Mouse (Mus musculus) Patski (cell line): ENCODE measurements around the gene Agps. TPM values are rescaled to one million over a fixed set of nuclear protein-coding genes. Genes with fewer than 3 reads are reported as not detected.
"Not testable (repeated sequence)": the region's sequence is repeated elsewhere in the genome, so short reads cannot be mapped to it uniquely, and the experiment has no call there.

Experiments
- ATAC-seq: fragments of 100-300 bp; one replicate; pipeline ENCODE4 v1.8.0; 2021
- CTCF ChIA-PET: fragments of 350-600 bp; sonication (Branson Sonifier 250); formaldehyde crosslinking; loops from one replicate; lab custom pipeline; 2022; ENCODE audit warnings: inconsistent platforms; lab: Charles Lee
- POLR2A ChIA-PET: fragments of 350-600 bp; sonication (Branson Sonifier 250); formaldehyde crosslinking; loops from one replicate; lab custom pipeline; 2022; ENCODE audit warnings: antibody characterized with exemption, inconsistent platforms; lab: Charles Lee
- DNase-seq: peaks from one replicate; pipeline ENCODE4 v3.0.0-alpha.2; 2011; ENCODE audit warnings: low read depth, low spot score
- H3K27me3 ChIP-seq: fragments of 371-371 bp; one replicate; pipeline ENCODE4 v1.5.1; 2021
- CTCF ChIP-seq: fragments of 100-300 bp; IDR thresholded peaks from one replicate; pipeline ENCODE4 v1.5.1; 2021
- in situ Hi-C: fragments of 300-500 bp; cut with MboI; formaldehyde crosslinking; loops from 3 replicates; pipeline ENCODE4 v1.11.1; 2018; ENCODE audit warnings: low pct_unique_long_range_greater_than_20kb, mixed read lengths
- polyA plus RNA-seq: library from polyadenylated mRNA; unstranded; gene quantifications from one replicate; pipeline ENCODE4 v1.2.3, GENCODE M21; 2021

Agps gene
- polyA plus RNA-seq, 1 experiment from 2014 or later, result 37.0 TPM

DNA sequence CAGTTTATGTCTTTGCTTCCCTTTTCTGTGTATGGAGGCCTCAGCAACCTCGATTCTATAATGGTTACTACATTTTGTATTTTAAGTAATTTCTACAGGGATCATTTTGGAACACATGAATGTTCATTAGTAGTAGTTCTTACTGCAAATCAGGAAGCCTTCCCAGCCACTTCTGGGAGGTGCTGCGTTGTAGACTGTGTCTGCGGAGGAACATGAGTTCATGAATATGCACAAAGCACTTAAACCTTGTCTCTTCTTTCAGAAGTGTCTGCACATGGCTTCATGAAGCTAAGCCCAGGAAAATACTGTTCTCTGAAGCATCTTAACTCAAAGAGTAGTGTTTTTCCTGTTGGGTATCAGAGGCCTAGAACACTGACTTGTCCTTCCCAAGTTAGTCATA is 96.0 kb downstream of the Agps start:
- no peaks in the 10 kb centered on the region for H3K27me3 ChIP-seq
- no peak for DNase-seq
- no peak for ATAC-seq
- in situ Hi-C loops, result no loop called here
- TF ChIP-seq CTCF, result no peak
- ChIA-PET CTCF (no interaction called here), POLR2A (no interaction called here)

GRCm38 (mm10) chr2:75929141-75929540 is 97.2 kb downstream of the Agps start:
- ATAC-seq (no peak), DNase-seq (no peak)
- ChIA-PET CTCF (interaction anchor here (0.9 to 1.5 kb wide), 2 partner anchors 10 to 15 kb away, joined by 3 read pairs; no protein-coding TSS in a partner anchor), POLR2A (interaction anchor here (0.6 kb wide), 2 partner anchors 13 to 688 kb away, joined by 4 to 5 read pairs; no protein-coding TSS in a partner anchor)
- in situ Hi-C loops, result no loop called here
- H3K27me3 ChIP-seq, result no peaks in the 10 kb centered on the region
- TF ChIP-seq CTCF, result no peak

DNA sequence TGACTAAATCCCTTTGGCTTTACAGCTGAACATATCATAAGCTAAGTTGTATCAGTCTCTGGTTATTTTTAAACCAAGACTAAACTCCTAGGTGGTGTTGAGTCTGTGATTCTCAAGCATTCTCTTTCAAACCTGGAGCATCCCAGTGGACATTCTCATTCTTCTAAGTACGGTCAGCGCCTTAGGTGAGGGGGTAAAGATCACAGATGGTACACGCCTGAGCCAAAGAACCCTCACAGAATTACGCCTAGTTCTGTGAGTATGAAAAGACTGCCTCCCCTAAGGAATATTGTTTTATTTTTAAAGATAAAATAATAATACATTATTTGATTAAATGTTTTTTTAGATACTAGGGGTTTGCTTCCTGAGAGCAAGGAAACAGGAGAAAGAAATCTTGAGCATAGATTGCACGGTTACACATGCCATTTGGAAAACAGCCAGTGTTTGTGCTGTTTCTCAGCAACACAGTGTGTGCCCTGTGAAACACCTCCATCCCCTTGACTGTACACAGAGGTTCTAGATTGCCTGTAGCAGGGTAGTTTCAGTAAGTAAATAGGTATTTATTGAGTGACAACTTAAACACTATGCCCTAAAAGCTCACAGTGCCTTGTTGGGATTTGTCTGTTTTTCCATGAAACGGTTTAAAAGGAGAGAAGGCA is 97.9 kb downstream of the Agps start:
- no peak for TF ChIP-seq CTCF
- POLR2A ChIA-PET, result no interaction called here
- in situ Hi-C loops, result no loop called here
- DNase-seq (no peak), ATAC-seq (no peak)
- H3K27me3 ChIP-seq, result no peaks in the 10 kb centered on the region
- CTCF ChIA-PET, result interaction anchor here (0.9 to 1.5 kb wide), 2 partner anchors 10 to 14 kb away, joined by 3 read pairs; no protein-coding TSS in a partner anchor

- ChIA-PET CTCF (no interaction called here), POLR2A (no interaction called here)
- in situ Hi-C loops, result no loop called here
- TF ChIP-seq CTCF, result no peak
- ATAC-seq (no peak), DNase-seq (no peak)
- no peaks in the 10 kb centered on the region for H3K27me3 ChIP-seq
These were observed 99.0 kb downstream of the Agps start for GRCm38 (mm10) chr2:75930941-75931340.

- DNase-seq (no peak), ATAC-seq (no peak)
- TF ChIP-seq CTCF, result no peak
- POLR2A ChIA-PET, result no interaction called here
- CTCF ChIA-PET, result interaction anchor here (0.7 to 1.2 kb wide), 3 partner anchors 10 to 155 kb away, joined by 3 to 4 read pairs (median 3); no protein-coding TSS in a partner anchor
- no peaks in the 10 kb centered on the region for H3K27me3 ChIP-seq
- in situ Hi-C loops, result no loop called here
These were observed 101.6 kb downstream of the Agps start for GRCm38 (mm10) chr2:75933541-75933940.

DNA sequence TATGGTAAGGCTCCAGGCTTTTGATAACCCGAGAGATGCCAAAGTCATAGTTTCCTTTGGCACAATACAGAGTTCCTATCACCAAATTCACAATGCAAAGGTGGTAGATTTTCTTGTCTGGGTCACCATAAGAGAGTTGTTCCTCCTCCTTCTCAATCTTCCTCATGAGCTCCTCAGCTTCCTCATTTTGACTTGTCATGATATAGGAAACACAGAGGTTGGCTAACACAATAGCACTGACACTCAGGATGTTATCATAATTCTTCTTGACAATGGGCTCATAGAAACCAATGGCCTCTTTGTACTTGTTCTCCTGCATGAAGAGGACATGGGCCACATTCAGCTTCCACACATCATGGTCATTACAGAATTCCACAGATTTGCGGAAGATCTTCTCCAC is 104.7 kb downstream of the Agps start:
- CTCF ChIA-PET, in situ Hi-C loops, ATAC-seq, POLR2A ChIA-PET, H3K27me3 ChIP-seq, DNase-seq: not testable (repeated sequence)

DNA sequence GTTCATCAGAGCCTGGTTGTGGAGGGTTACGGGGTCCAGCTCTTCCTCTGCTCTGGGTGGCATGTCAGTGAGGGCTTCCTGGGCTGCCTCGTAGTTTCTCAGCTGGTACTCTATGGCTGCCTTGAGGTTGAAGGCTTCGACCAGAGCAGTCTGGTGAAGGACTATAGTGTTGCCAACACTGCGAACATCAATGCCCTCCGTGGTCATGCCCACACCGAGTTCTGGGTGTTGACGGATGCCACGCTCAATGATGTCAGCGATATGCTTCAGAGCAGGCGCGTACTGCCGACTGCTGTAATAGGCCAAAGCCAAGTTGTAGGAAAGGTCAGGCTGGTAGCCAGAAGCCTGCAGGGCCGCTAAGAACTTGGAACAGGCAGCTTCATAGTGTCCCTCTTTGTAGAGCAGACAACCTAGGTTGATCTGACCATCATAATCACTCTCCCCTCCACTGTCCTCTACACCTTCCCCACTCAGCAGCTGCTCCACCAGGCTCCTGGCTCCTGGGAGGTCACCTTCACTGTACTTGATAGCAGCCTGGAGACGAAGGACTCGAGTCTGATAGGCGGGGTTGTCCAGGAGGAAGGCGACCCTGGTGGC is 105.6 kb downstream of the Agps start:
- POLR2A ChIA-PET, result not testable (repeated sequence)

DNA sequence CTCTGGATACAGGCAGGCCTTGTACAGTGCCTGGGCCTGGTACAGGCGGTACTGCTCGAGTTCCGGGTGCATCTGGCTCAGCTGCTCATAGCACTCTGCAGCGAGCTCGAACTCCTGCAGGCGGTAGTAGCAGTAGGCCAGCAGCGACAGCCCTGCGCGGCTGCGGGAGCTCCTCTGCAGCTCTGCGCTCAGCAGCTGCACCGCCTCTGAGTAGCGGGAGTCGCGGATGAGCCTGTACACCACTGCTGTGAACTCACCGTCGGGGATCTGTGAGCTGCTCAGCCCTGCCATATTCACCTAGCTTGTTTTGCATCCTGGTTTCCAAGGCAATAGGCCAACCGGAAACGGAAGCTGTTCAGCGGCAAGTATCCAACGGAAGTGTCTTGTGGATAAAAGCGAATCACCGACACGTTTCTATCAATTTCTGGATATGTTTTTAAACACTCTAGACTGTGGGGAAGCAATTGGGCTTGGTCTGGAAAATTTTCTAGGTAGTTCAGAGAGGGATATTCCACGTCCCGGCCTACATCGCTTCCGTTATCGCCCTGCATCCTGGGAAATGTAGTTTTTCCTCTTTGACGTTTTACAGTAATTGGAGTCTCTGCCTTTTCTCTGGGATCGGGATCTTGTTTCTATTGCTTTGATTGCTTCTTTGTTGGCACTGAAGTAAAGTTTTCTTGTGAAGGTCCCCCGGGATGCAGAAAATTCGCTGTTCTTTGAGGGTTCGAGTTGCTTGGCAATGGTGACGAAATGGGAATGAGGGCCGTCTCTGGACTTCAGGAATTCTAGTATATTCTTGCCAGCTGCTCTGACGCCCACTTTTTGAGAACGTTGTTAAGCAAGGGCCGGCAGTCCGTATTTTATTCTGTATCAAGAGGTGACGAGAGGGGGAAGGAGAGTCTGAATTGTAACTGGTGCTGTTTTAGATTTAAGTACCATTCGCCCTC is 106.4 kb downstream of the Agps start, which contains the start of gene Ttc30b:
TSS of gene Ttc30b (minus strand) at position 469 of the 947 bp plus-strand sequence.
- DNase-seq, result peak; percentile 39
- H3K27me3 ChIP-seq, result peaks cover 16% of the 10 kb centered on the region
- CTCF ChIA-PET, result no interaction called here
- in situ Hi-C loops, result no loop called here
- ATAC-seq, result peak; percentile 92
- TF ChIP-seq CTCF, result no peak
- POLR2A ChIA-PET, result no interaction called here

More for the DNA sequence above, 105.6 kb downstream of the Agps start:
- in situ Hi-C loops, DNase-seq, CTCF ChIA-PET, ATAC-seq, H3K27me3 ChIP-seq: not testable (repeated sequence)

- H3K27me3 ChIP-seq, result peaks cover 28% of the 10 kb centered on the region
- no peak for TF ChIP-seq CTCF
- POLR2A ChIA-PET, result no interaction called here
- in situ Hi-C loops, result no loop called here
- ATAC-seq, result no peak
- CTCF ChIA-PET, result no interaction called here
- no peak for DNase-seq
These were observed 118.7 kb downstream of the Agps start for GRCm38 (mm10) chr2:75950685-75951084.

DNA sequence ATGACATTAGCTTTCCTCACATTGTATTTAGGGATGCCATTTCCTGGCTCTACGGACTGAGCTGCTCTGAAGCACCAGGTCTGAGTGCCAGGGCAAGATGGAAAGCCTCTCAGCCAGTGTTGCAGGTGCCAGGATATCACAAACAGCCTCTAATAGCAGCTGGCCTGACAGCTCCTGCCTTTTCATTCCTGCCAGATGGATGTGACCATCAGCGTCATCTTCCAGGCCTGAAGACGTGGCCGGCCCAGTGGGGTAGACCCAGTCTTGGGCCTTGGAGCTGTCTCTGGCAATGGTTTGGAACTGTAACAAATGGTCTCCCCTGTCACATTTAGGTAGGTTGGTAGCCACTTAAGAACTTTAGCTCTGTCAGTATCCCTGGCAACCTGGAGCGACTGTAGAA is 121.3 kb downstream of the Agps start:
- no peak for ATAC-seq
- CTCF ChIA-PET, result interaction anchor here (1.7 kb wide), 1 partner anchor 10 kb away, joined by 8 read pairs; no protein-coding TSS in a partner anchor
- in situ Hi-C loops, result no loop called here

More for the DNA sequence above, 121.3 kb downstream of the Agps start:
- no peak for TF ChIP-seq CTCF
- DNase-seq, result no peak
- POLR2A ChIA-PET, result no interaction called here
- peaks cover 17% of the 10 kb centered on the region for H3K27me3 ChIP-seq
